Mouse (Mus musculus): ENCODE measurements around the gene Ccl17. TPM values are rescaled to one million over a fixed set of nuclear protein-coding genes. Genes with fewer than 3 reads are reported as not detected.
"Not testable (repeated sequence)": the region's sequence is repeated elsewhere in the genome, so short reads cannot be mapped to it uniquely, and the experiment has no call there.

The Ccl17 gene
- polyA plus RNA-seq, 1 experiment from 2014 or later = not detected

- H3K9me3 ChIP-seq = no peaks in the 10 kb centered on the region
- under 1% methylated on average over 82 of the region's 82 CpGs for WGBS
- no peaks in the 10 kb centered on the region for H3K36me3 ChIP-seq (replicated peaks)
- H3K4me3 ChIP-seq = peak within 1 kb of the TSS; percentile 91
- H3K4me1 ChIP-seq = peaks cover 17% of the 10 kb centered on the region
- H3K27ac ChIP-seq (replicated peaks) = peak within 1 kb of the TSS; percentile 93
- DNase-seq (ENCODE audit: low spot score) = peak; percentile 97
- no peaks in the 10 kb centered on the region for H3K27me3 ChIP-seq (replicated peaks; ENCODE audit: low read depth, poor library complexity, severe bottlenecking)
These were observed 27.7 kb downstream of the Ccl17 start, which contains the start of the genes Coq9 and Ciapin1 for GRCm38 (mm10) chr8:94837662-94838574. Gene Coq9 (plus strand): TSS chr8:94838321. Gene Ciapin1 (minus strand): TSS chr8:94838358.

DNA sequence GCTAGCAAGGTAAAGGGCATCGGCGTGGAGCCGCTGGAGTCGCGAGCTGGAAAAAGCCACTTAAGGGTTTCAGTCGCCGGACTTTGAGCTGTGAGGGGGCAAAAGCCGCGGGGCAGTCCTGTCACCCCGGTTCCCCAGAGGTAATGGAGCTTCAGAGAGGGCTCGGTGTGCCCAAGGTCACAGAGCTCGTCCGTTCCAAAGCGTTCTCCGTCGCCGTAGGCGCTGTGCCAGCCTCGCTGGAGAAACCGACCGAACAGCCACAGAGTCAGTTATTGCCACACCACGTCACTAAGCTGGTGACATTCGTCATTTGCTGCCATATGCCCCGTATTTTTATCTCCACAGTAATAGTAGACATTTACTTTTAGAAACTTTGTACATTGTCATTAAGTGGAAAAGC lies 28.3 kb downstream of the Ccl17 start:
- no peak for DNase-seq (ENCODE audit: low spot score)
- peak overlapping the region; percentile 91 for H3K4me3 ChIP-seq
- H3K27ac ChIP-seq (replicated peaks) = peak overlapping the region; percentile 93
- peaks cover 17% of the 10 kb centered on the region for H3K4me1 ChIP-seq
- no peaks in the 10 kb centered on the region for H3K9me3 ChIP-seq
- H3K36me3 ChIP-seq (replicated peaks) = no peaks in the 10 kb centered on the region; the same call in 1 of the 2 replicates
- WGBS = under 1% methylated on average over 24 of the region's 24 CpGs
- H3K27me3 ChIP-seq (replicated peaks; ENCODE audit: low read depth, poor library complexity, severe bottlenecking) = no peaks in the 10 kb centered on the region

DNA sequence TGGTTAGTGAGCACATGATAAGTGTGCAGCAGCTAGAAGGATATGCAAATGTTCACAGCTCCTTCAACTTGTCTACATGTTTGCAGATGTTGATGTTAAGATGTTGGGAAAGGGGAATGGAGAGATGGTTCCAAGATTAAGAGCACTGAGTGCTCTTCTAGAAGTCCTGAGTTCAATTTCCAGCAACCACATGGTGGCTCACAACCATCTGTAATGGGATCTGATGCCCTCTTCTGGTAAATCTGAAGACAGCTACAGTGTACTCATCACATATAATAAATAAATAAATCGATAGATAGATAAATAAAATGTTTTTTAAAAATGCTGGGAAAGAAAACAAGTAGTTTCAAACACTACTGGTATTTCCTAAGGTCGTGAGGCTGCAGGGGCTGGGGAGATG lies 30.9 kb downstream of the Ccl17 start:
- Histone ChIP-seq H3K36me3 (replicated peaks) (peaks cover 19% of the 10 kb centered on the region), H3K4me3 (no peak overlapping the region), H3K27ac (replicated peaks) (no peak overlapping the region), H3K4me1 (peaks cover 17% of the 10 kb centered on the region), H3K9me3 (no peaks in the 10 kb centered on the region), H3K27me3 (replicated peaks; ENCODE audit: low read depth, poor library complexity, severe bottlenecking) (no peaks in the 10 kb centered on the region)
- DNase-seq (ENCODE audit: low spot score) = no peak
- WGBS = 55% methylated on average over 2 of the region's 2 CpGs

GRCm38 (mm10) chr8:94850049-94850448 lies 39.8 kb downstream of the Ccl17 start:
- 92% methylated on average over 5 of the region's 5 CpGs for WGBS
- no peak overlapping the region for H3K4me3 ChIP-seq
- no peaks in the 10 kb centered on the region for H3K4me1 ChIP-seq
- H3K36me3 ChIP-seq (replicated peaks) = peaks cover 84% of the 10 kb centered on the region
- no peak overlapping the region for H3K27ac ChIP-seq (replicated peaks)
- DNase-seq (ENCODE audit: low spot score) = no peak
- no peaks in the 10 kb centered on the region for H3K27me3 ChIP-seq (replicated peaks; ENCODE audit: low read depth, poor library complexity, severe bottlenecking)
- H3K9me3 ChIP-seq = no peaks in the 10 kb centered on the region

- H3K9me3 ChIP-seq; H3K27ac ChIP-seq (replicated peaks): not testable (repeated sequence)
- WGBS = 91% methylated on average over 11 of the region's 11 CpGs
These were observed 44.5 kb downstream of the Ccl17 start for GRCm38 (mm10) chr8:94854761-94855160.

DNA sequence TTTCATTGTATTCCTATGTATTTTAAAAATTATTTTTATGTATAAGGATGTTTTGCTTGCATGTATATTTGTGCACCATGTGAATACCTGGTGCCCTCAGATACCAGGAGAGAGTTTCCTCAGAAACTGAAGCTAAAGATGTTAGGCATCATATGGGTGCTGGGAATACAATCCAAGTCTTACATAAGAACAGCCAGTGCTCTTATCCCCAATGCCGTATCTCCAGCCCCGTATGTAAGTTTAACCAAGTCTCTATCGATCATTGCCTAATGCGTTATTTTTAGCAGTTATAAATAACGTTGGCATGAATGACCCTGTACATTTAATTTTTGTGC lies 46.7 kb downstream of the Ccl17 start:
- Histone ChIP-seq H3K27me3 (replicated peaks; ENCODE audit: low read depth, poor library complexity, severe bottlenecking) (no peaks in the 10 kb centered on the region), H3K36me3 (replicated peaks) (peaks cover 60% of the 10 kb centered on the region), H3K4me1 (peaks cover 15% of the 10 kb centered on the region), H3K9me3 (no peaks in the 10 kb centered on the region), H3K27ac (replicated peaks) (no peak overlapping the region), H3K4me3 (peak overlapping the region; percentile 89)
- WGBS = 33% methylated on average over 5 of the region's 5 CpGs
- no peak for DNase-seq (ENCODE audit: low spot score)

More at GRCm38 (mm10) chr8:94854761-94855160, 44.5 kb downstream of the Ccl17 start:
- not testable (repeated sequence) for DNase-seq (ENCODE audit: low spot score); H3K4me3 ChIP-seq; H3K27me3 ChIP-seq (replicated peaks; ENCODE audit: low read depth, poor library complexity, severe bottlenecking)
- peaks cover 15% of the 10 kb centered on the region for H3K4me1 ChIP-seq
- H3K36me3 ChIP-seq (replicated peaks) = peaks cover 60% of the 10 kb centered on the region

- Histone ChIP-seq H3K36me3 (replicated peaks) (peaks cover 62% of the 10 kb centered on the region), H3K4me1 (peaks cover 15% of the 10 kb centered on the region), H3K9me3 (no peaks in the 10 kb centered on the region), H3K4me3 (peak within 1 kb of the TSS; percentile 89), H3K27ac (replicated peaks) (peak within 1 kb of the TSS; percentile 90), H3K27me3 (replicated peaks; ENCODE audit: low read depth, poor library complexity, severe bottlenecking) (no peaks in the 10 kb centered on the region)
- whole genome bisulfite sequencing = under 1% methylated on average over 68 of the region's 68 CpGs
- DNase-seq (ENCODE audit: low spot score) = peak; percentile 93
These were observed 47.3 kb downstream of the Ccl17 start, which contains the start of gene Polr2c for GRCm38 (mm10) chr8:94857346-94858173. Gene Polr2c (plus strand): TSS chr8:94857450.

DNA sequence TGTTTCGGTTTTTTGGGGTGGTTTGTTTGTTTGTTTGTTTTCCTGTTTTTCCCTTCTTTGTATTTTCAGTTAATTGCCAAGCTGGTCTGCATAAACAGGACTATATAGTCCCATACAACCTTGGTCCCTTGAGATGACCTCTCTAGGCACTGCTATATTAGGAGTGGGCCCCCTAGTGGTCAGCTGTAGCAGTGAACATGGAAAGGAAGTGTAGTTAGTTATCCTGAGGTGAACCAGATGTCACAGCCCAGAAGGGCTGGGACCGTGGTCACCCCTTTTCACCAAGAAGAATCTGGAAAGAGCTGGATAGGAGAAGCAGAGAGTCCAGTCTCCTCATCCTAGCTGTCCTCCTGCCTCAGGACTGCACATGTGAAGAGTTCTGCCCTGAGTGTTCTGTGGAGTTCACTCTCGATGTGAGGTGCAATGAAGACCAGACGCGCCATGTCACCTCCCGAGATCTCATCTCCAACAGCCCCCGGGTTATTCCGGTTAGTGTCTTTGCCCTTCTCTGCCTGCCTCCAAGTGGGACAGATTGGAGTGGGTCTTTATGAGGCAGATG lies 51.2 kb downstream of the Ccl17 start:
- WGBS = 76% methylated on average over 8 of the region's 8 CpGs
- peaks cover 75% of the 10 kb centered on the region for H3K36me3 ChIP-seq (replicated peaks)
- H3K4me1 ChIP-seq = peaks cover 15% of the 10 kb centered on the region
- DNase-seq (ENCODE audit: low spot score) = peak; percentile 70
- H3K27ac ChIP-seq (replicated peaks) = no peak overlapping the region
- no peaks in the 10 kb centered on the region for H3K27me3 ChIP-seq (replicated peaks; ENCODE audit: low read depth, poor library complexity, severe bottlenecking)
- H3K9me3 ChIP-seq = no peaks in the 10 kb centered on the region
- H3K4me3 ChIP-seq = no peak overlapping the region

Other genes with a start within 250 kb of the Ccl17 start
- 43.8 and 47.1 TPM in 2 replicates for gene Rspry1, start 208.5 kb upstream of the Ccl17 start, polyA plus RNA-seq (2016; fragmentation: Nextera tagmentation; extraction: Ambion mirVana)
- gene Fam192a, start 208.5 kb upstream of the Ccl17 start, polyA plus RNA-seq (2016; fragmentation: Nextera tagmentation; extraction: Ambion mirVana) = 82.6 and 93.1 TPM in 2 replicates
- 179 and 184 TPM in 2 replicates for gene Arl2bp, start 143.9 kb upstream of the Ccl17 start, polyA plus RNA-seq (2016; fragmentation: Nextera tagmentation; extraction: Ambion mirVana)
- gene Pllp, start 114.2 kb upstream of the Ccl17 start, polyA plus RNA-seq (2016; fragmentation: Nextera tagmentation; extraction: Ambion mirVana) = 0.27 and 0.34 TPM in 2 replicates
- gene Ccl22, start 64.9 kb upstream of the Ccl17 start, polyA plus RNA-seq (2016; fragmentation: Nextera tagmentation; extraction: Ambion mirVana) = not detected in 2 replicates
- 4.5 and 5.5 TPM in 2 replicates for gene Cx3cl1, start 38.4 kb upstream of the Ccl17 start, polyA plus RNA-seq (2016; fragmentation: Nextera tagmentation; extraction: Ambion mirVana)
- gene Coq9, start 27.9 kb downstream of the Ccl17 start, polyA plus RNA-seq (2016; fragmentation: Nextera tagmentation; extraction: Ambion mirVana) = 48.1 and 49.6 TPM in 2 replicates
- gene Ciapin1, start 27.9 kb downstream of the Ccl17 start, polyA plus RNA-seq (2016; fragmentation: Nextera tagmentation; extraction: Ambion mirVana) = 193 and 200 TPM in 2 replicates
- 180 and 184 TPM in 2 replicates for gene Polr2c, start 47.0 kb downstream of the Ccl17 start, polyA plus RNA-seq (2016; fragmentation: Nextera tagmentation; extraction: Ambion mirVana)
- 16.3 and 16.8 TPM in 2 replicates for gene Dok4, start 65.9 kb downstream of the Ccl17 start, polyA plus RNA-seq (2016; fragmentation: Nextera tagmentation; extraction: Ambion mirVana)
- gene Ccdc102a, start 107.6 kb downstream of the Ccl17 start, polyA plus RNA-seq (2016; fragmentation: Nextera tagmentation; extraction: Ambion mirVana) = 23.0 and 24.1 TPM in 2 replicates
- 0.30 and 0.51 TPM in 2 replicates for gene Adgrg5, start 113.2 kb downstream of the Ccl17 start, polyA plus RNA-seq (2016; fragmentation: Nextera tagmentation; extraction: Ambion mirVana)
- 32.9 and 38.2 TPM in 2 replicates for gene Adgrg1, start 164.3 kb downstream of the Ccl17 start, polyA plus RNA-seq (2016; fragmentation: Nextera tagmentation; extraction: Ambion mirVana)
- 3.1 and 3.5 TPM in 2 replicates for gene Adgrg3, start 207.2 kb downstream of the Ccl17 start, polyA plus RNA-seq (2016; fragmentation: Nextera tagmentation; extraction: Ambion mirVana)
- gene Drc7, start 244.7 kb downstream of the Ccl17 start, polyA plus RNA-seq (2016; fragmentation: Nextera tagmentation; extraction: Ambion mirVana) = 0.10 and 0.15 TPM in 2 replicates

Data from embryonic facial prominence, embryonic 10.5 days (tissue).